Mouse (Mus musculus) limb, embryonic 11.5 days (tissue): Measurements from ENCODE around the gene Grk5. TPM values are rescaled to one million over a fixed set of nuclear protein-coding genes. Genes with fewer than 3 reads are reported as not detected.

Experiments used
- ATAC-seq: fragments of 200-750 bp; cut with Nextera tagmentation; 2 replicates; pipeline ENCODE4 v1.8.0; 2017; ENCODE audit warnings: low read depth; ENCODE audit not compliant: insufficient number of reproducible peaks, low FRiP score, low TSS enrichment
- DNase-seq: peaks from one replicate; pipeline ENCODE4 v3.0.0-alpha.2; 2015; ENCODE audit warnings: low spot score
- H3K27ac ChIP-seq: fragments of 300-500 bp; sonication (generic); replicated peaks from 2 replicates; pipeline ENCODE4 v1.5.1; 2014; ENCODE audit warnings: low read depth, mild to moderate bottlenecking, low read length
- H3K27me3 ChIP-seq: fragments of 300-500 bp; sonication (generic); 2 replicates; pipeline ENCODE4 v1.6.1; 2014; ENCODE audit warnings: mild to moderate bottlenecking, low read length, mixed read lengths; ENCODE audit not compliant: control insufficient read depth, insufficient read depth
- H3K36me3 ChIP-seq: fragments of 300-500 bp; sonication (generic); 2 replicates; pipeline ENCODE4 v1.6.1; 2014; ENCODE audit warnings: mild to moderate bottlenecking, low read length, moderate library complexity, mixed read lengths; ENCODE audit not compliant: control insufficient read depth, insufficient read depth
- H3K4me1 ChIP-seq: fragments of 300-500 bp; sonication (generic); 2 replicates; pipeline ENCODE4 v1.6.1; 2014; ENCODE audit warnings: low read length, mixed read lengths; ENCODE audit not compliant: control insufficient read depth, insufficient read depth
- H3K4me2 ChIP-seq: fragments of 300-500 bp; sonication (generic); 2 replicates; pipeline ENCODE4 v1.6.1; 2014; ENCODE audit warnings: low read depth, mild to moderate bottlenecking, moderate library complexity; ENCODE audit not compliant: severe bottlenecking
- H3K4me3 ChIP-seq: fragments of 300-500 bp; sonication (generic); 2 replicates; pipeline ENCODE4 v1.5.1; 2014; ENCODE audit warnings: low read depth, low read length
- H3K9ac ChIP-seq: fragments of 300-500 bp; sonication (generic); 2 replicates; pipeline ENCODE4 v1.6.1; 2014; ENCODE audit warnings: mild to moderate bottlenecking, low read length
- H3K9me3 ChIP-seq: fragments of 300-500 bp; sonication (generic); 2 replicates; pipeline ENCODE4 v1.6.1; 2016; ENCODE audit warnings: low read length; ENCODE audit not compliant: control insufficient read depth
- WGBS: fragments of 180-500 bp; shearing (Covaris S2); extraction: QIAGEN DNeasy Blood & Tissue Kit; methylation state at CpG from one replicate; pipeline ENCODE4 v1.1.7; 2014; 5-methylcytosine and 5-hydroxymethylcytosine counted together
- polyA plus RNA-seq: library from polyadenylated mRNA; unstranded; fragments of >200 nt; fragmentation: Nextera tagmentation; extraction: Ambion mirVana; gene quantifications from 2 replicates; pipeline ENCODE4 v1.2.1, GENCODE M21; 2014

Grk5 gene
- polyA plus RNA-seq, 1 experiment from 2014 or later: 2.0 TPM

DNA sequence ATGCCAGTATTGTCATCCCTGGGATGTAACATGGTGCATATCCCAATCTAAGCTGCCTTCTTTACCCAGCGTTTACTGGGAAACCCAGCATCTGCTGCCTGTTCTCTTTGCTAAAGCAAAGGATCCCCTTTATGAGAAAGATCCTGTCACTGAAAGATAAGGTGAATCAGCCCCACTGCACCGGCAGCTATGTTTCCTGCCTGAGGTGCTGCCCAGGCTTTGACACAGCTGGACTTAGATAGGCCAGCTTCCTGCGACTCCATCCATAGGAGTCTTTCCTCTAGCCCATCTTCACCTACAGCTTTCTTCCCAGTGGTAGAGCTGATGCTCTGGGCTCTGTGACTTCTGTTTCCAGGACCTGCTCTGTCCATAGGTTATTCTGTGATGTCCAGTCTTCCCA lies 189.1 kb downstream of the Grk5 start:
- WGBS: 93% methylated on average over 3 of the region's 3 CpGs
- ATAC-seq: no peak

DNA sequence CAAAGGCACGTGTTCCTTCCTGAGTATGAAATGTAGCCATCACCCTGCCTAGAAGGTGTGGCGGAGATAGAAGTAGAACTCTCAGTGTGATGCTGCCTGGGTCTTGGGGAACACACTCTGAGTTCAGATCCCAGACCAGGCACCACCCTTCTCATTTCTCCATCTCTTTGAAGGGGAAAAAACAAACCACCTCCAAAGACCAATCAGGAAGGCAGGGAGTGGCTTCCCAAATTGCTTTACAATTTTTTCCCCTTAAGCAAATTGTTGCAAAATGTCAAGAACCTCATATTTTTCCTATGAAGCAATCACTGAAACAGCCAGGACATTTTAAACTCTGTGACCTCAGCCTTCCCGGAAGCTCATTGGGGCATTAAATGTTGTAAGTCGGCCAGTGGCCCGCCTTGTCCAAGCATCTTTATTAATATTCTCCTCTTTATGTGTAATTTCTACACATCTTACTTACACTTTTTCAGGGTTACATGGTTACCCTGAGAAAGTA lies 190.8 kb downstream of the Grk5 start:
- Histone ChIP-seq H3K27me3 (no peaks in the 10 kb centered on the region), H3K4me1 (no peaks in the 10 kb centered on the region), H3K4me3 (no peak overlapping the region), H3K4me2 (no peak overlapping the region), H3K9me3 (no peaks in the 10 kb centered on the region), H3K9ac (no peak overlapping the region), H3K36me3 (no peaks in the 10 kb centered on the region), H3K27ac (no peak overlapping the region)
- no peak for DNase-seq
- 91% methylated on average over 5 of the region's 5 CpGs for WGBS
- ATAC-seq: no peak

More for the DNA sequence above, 189.1 kb downstream of the Grk5 start:
- no peak overlapping the region for H3K4me2 ChIP-seq
- H3K27me3 ChIP-seq: no peaks in the 10 kb centered on the region
- DNase-seq: no peak
- H3K9me3 ChIP-seq: no peaks in the 10 kb centered on the region
- H3K27ac ChIP-seq: no peak overlapping the region
- no peaks in the 10 kb centered on the region for H3K4me1 ChIP-seq
- no peak overlapping the region for H3K4me3 ChIP-seq
- no peaks in the 10 kb centered on the region for H3K36me3 ChIP-seq
- H3K9ac ChIP-seq: no peak overlapping the region

DNA sequence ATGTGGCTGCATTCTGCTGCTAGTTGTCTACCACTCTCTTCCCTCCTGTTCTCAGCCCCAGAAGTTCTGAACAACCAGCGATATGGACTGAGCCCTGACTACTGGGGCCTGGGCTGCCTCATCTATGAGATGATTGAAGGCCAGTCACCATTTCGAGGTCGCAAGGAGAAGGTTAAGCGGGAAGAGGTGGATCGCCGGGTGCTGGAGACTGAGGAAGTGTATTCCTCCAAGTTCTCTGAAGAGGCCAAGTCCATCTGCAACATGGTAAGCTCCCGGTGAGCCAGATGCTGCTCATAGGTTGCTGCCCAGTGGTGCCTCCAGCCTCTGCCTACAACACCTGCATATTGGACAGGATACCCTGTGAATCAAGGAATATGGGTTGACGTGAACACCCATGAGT lies 193.5 kb downstream of the Grk5 start:
- H3K27me3 ChIP-seq: no peaks in the 10 kb centered on the region
- no peaks in the 10 kb centered on the region for H3K4me1 ChIP-seq
- DNase-seq: no peak
- H3K36me3 ChIP-seq: no peaks in the 10 kb centered on the region
- H3K4me2 ChIP-seq: no peak overlapping the region
- 87% methylated on average over 8 of the region's 8 CpGs for WGBS
- no peak overlapping the region for H3K27ac ChIP-seq
- H3K9ac ChIP-seq: no peak overlapping the region
- no peak for ATAC-seq
- no peaks in the 10 kb centered on the region for H3K9me3 ChIP-seq
- H3K4me3 ChIP-seq: no peak overlapping the region

DNA sequence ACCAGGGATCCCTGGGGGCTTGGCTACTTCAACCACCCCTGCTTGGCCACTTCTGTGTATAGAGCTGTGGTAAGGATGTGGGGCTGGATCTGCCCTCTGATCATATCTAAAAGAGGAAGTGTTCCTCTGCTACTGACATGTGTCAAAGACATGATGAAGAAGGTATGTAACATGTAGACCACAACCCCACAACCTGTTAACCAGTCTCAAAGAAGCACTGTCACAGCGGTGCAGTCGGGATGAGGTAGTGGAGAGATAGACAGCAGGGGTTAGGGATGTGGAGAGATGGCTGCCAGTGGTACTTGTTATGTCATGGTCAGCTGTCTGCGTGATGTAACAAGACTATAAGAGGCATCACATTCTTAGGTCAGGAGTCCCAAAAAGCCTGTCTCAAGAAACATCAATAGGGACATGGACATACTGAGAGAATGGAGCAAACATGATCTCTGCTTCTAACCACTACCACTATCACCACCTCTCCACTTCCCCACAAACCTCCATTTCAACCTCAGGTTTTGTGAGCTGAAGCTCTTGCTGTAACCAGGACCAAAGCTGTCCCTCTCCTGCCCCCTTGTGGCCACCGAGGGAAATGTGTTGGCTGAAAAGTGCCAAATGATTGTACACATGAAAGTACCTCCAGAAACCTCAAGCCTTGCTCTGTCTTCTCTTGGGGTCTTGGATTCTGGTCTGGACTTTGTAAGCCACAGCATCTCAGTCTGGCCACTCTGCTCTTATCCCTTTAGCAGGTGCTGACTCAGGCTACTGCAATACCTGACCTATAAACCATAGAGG lies 194.8 kb downstream of the Grk5 start:
- ATAC-seq: no peak

DNA sequence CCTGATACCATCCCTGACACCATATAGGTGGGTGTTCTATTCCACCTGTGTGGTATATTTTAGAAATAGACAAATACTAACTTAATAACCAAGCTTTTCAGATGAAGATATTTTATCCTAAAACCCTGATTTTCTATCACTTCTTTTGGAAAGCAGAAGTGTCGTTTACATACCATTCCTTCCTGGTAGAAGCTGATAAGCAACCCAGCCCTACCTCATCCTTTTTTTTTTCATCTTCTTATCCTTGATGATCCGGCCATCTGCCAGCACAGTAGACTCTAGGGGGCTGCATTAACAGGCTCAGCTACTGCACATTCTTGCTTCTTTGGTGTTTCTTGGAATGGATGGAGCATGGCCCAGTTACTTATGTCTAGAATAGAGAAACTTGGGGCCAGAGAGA lies 195.7 kb downstream of the Grk5 start:
- Histone ChIP-seq H3K4me2 (no peak overlapping the region), H3K4me3 (no peak overlapping the region), H3K4me1 (no peaks in the 10 kb centered on the region), H3K36me3 (no peaks in the 10 kb centered on the region), H3K9ac (no peak overlapping the region), H3K27ac (no peak overlapping the region), H3K27me3 (no peaks in the 10 kb centered on the region), H3K9me3 (no peaks in the 10 kb centered on the region)
- WGBS: 82% methylated on average over 2 of the region's 2 CpGs
- DNase-seq (no peak), ATAC-seq (no peak)

More for the DNA sequence above, 194.8 kb downstream of the Grk5 start:
- H3K4me1 ChIP-seq: no peaks in the 10 kb centered on the region
- WGBS: 48% methylated on average over 4 of the region's 4 CpGs
- no peak overlapping the region for H3K4me2 ChIP-seq
- no peaks in the 10 kb centered on the region for H3K36me3 ChIP-seq
- no peak overlapping the region for H3K9ac ChIP-seq
- no peak overlapping the region for H3K27ac ChIP-seq
- H3K4me3 ChIP-seq: no peak overlapping the region
- no peaks in the 10 kb centered on the region for H3K9me3 ChIP-seq
- DNase-seq: peak; percentile 94
- H3K27me3 ChIP-seq: no peaks in the 10 kb centered on the region

DNA sequence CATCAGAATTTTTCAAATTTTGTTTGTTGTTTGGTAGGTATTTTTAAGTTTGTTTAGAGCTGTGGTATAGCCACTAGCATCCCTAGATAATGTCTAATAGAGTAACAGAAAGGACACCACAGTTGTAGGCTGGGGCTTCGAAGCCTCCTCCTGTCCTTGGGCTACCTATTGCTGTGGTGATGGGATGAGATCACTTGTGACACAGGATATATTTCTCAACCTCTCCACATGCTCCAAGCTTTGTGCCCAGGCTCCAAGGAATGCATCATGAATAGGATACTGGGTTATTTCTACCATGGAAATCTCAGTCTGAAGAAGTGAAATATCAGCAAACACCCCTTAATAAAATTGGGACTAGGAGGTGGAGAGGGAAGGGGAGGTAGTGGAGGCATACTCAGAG lies 198.2 kb downstream of the Grk5 start:
- no peak overlapping the region for H3K27ac ChIP-seq
- no peak for DNase-seq
- ATAC-seq: no peak
- 86% methylated on average over 1 of the region's 1 CpGs for WGBS
- no peaks in the 10 kb centered on the region for H3K36me3 ChIP-seq
- no peaks in the 10 kb centered on the region for H3K9me3 ChIP-seq
- no peak overlapping the region for H3K9ac ChIP-seq
- H3K27me3 ChIP-seq: no peaks in the 10 kb centered on the region
- no peak overlapping the region for H3K4me3 ChIP-seq
- no peak overlapping the region for H3K4me2 ChIP-seq
- H3K4me1 ChIP-seq: no peaks in the 10 kb centered on the region

DNA sequence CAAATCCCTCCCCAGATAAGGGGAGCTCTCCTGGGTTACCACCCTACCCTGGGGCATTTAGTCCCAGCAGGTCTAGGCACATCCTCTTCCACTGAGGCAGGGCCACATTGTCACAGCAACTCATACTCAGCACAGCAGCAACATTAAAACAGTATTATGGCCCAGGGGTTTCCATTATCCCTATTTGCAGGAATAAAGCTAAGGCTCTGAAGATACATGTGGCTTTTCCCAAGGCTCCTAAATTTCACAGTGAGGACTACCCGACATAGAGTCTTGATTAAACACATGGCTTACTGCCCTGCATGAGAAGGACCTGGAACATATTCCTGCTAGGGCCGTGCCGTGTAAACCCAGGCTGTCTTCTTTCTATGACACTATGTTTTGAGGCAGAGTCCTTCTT lies 199.5 kb downstream of the Grk5 start:
- WGBS: 93% methylated on average over 3 of the region's 3 CpGs
- Histone ChIP-seq H3K9me3 (no peaks in the 10 kb centered on the region), H3K27me3 (no peaks in the 10 kb centered on the region), H3K4me1 (no peaks in the 10 kb centered on the region), H3K36me3 (no peaks in the 10 kb centered on the region), H3K9ac (no peak overlapping the region), H3K4me3 (no peak overlapping the region), H3K4me2 (no peak overlapping the region), H3K27ac (no peak overlapping the region)
- no peak for DNase-seq
- no peak for ATAC-seq

DNA sequence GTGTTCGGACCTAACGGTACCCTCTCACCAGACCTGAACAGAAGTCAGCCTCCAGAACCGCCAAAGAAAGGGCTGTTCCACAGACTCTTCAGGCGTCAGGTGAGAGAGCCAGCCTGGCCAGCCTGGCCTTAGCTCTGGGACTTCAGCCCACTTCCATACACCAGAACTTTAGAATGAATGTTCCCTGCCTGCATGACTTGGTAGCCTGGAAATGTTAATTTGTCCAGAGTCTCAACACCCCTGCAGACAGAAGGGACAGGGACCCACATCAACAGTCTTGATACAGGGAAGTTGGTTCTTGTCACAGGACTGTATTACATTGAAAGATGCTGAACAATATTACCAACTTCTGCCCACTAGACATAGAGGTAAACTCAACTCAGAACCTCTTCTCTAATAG lies 201.0 kb downstream of the Grk5 start:
- H3K4me2 ChIP-seq: no peak overlapping the region
- DNase-seq (no peak), ATAC-seq (no peak)
- 90% methylated on average over 4 of the region's 4 CpGs for WGBS
- H3K27me3 ChIP-seq: no peaks in the 10 kb centered on the region
- H3K4me3 ChIP-seq: no peak overlapping the region
- no peaks in the 10 kb centered on the region for H3K9me3 ChIP-seq
- H3K4me1 ChIP-seq: no peaks in the 10 kb centered on the region
- no peaks in the 10 kb centered on the region for H3K36me3 ChIP-seq
- no peak overlapping the region for H3K9ac ChIP-seq
- no peak overlapping the region for H3K27ac ChIP-seq

DNA sequence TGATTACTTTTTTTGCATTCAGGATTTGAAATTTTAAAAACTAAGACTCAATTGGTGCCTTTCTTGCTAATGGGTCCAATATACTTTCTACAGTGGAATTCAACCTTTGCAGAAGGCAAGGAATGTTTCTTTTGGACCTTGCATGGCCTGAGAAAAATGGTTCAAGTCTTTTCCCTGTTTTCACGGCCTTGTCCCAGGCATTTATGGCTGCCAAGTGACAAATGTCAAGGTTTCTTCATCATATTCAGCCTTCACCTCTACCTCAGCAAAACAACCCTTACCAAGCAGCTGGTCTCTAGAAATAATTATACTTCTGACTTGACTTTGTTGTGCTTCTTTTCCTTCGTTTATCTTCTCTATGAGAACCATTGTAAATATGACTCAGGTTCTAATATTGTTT lies 207.2 kb downstream of the Grk5 start:
- H3K4me1 ChIP-seq: no peaks in the 10 kb centered on the region
- no peaks in the 10 kb centered on the region for H3K9me3 ChIP-seq
- no peak overlapping the region for H3K4me2 ChIP-seq
- no peak for DNase-seq
- 77% methylated on average over 2 of the region's 2 CpGs for WGBS
- ATAC-seq: no peak
- H3K27me3 ChIP-seq: no peaks in the 10 kb centered on the region
- H3K36me3 ChIP-seq: no peaks in the 10 kb centered on the region
- H3K27ac ChIP-seq: no peak overlapping the region
- H3K4me3 ChIP-seq: no peak overlapping the region
- H3K9ac ChIP-seq: no peak overlapping the region
